15 mouse cellular contexts compared by ENCODE assay signal in genomic region chr1:177489844-177490243, GRCm38 (mm10). TPM values are rescaled to one million over a fixed set of nuclear protein-coding genes. Genes with fewer than 3 reads are reported as not detected.
DNase-seq lines count a peak whose midpoint lies in the region; ATAC-seq and TF ChIP-seq lines count a peak whose summit lies in the region.
"Had no signal": no experiment of that assay in that cellular context is flagged by ENCODE, and none has a peak within 500 bp of the region (broad histone marks: within the 10 kb centered on the region; RNA-seq: fewer than 3 reads in every experiment).

No protein-coding gene starts in this region.

- H3K4me1 ChIP-seq in bone marrow, adult 2 months (ENCODE audit: control insufficient read depth, insufficient read depth, low read length): peaks cover 13% of the 10 kb centered on the region
- peaks cover 15% of the 10 kb centered on the region for H3K4me1 ChIP-seq in megakaryocyte, embryonic 14.5 days
- H3K4me1 ChIP-seq in intestine, embryonic 15.5 days (replicated peaks): no peaks in the 10 kb centered on the region

- no peak overlapping the region for H3K4me2 ChIP-seq in intestine, embryonic 15.5 days (replicated peaks)

- 4% methylated on average over 7 of the region's 7 CpGs for WGBS in bone marrow, adult 2 months
- WGBS in intestine, embryonic 15.5 days: 66% methylated on average over 7 of the region's 7 CpGs

- H3K27me3 ChIP-seq in megakaryocyte, embryonic 14.5 days (replicated peaks): peaks cover 1% of the 10 kb centered on the region
- H3K27me3 ChIP-seq in intestine, embryonic 15.5 days (replicated peaks): no peaks in the 10 kb centered on the region

- TF ChIP-seq CTCF in bone marrow, adult 2 months (IDR thresholded peaks at IDR 0.05; ENCODE audit: control insufficient read depth, insufficient read depth, low read length): no peak

- H3K9me3 ChIP-seq in megakaryocyte, embryonic 14.5 days: no peaks in the 10 kb centered on the region
- H3K9me3 ChIP-seq in intestine, embryonic 15.5 days: no peaks in the 10 kb centered on the region

- peak overlapping the region; percentile 79 for H3K27ac ChIP-seq in bone marrow, adult 2 months (ENCODE audit: control insufficient read depth, insufficient read depth, low read depth, low read length, poor library complexity)
- H3K27ac ChIP-seq in intestine, embryonic 15.5 days: no peak overlapping the region

- peak overlapping the region; percentile 41 for H3K4me3 ChIP-seq in bone marrow, adult 2 months (replicated peaks; ENCODE audit: control insufficient read depth, low read depth, low read length)
- H3K4me3 ChIP-seq in megakaryocyte, embryonic 14.5 days (replicated peaks): peak overlapping the region; percentile 83
- H3K4me3 ChIP-seq in intestine, embryonic 15.5 days (replicated peaks): no peak overlapping the region

- no peak overlapping the region for H3K9ac ChIP-seq in intestine, embryonic 15.5 days

- H3K36me3 ChIP-seq in megakaryocyte, embryonic 14.5 days (replicated peaks; ENCODE audit: low read length): no peaks in the 10 kb centered on the region
- no peaks in the 10 kb centered on the region for H3K36me3 ChIP-seq in intestine, embryonic 15.5 days

- TF ChIP-seq POLR2A in bone marrow, adult 2 months (IDR thresholded peaks at IDR 0.05; ENCODE audit: borderline replicate concordance, control insufficient read depth, low read depth, low read length): no peak

- DNase-seq in layer of hippocampus, adult 11-12 months (ENCODE audit: low spot score): peak; percentile 47
- DNase-seq in layer of hippocampus, adult 9-10 months (ENCODE audit: low spot score): no peak
- DNase-seq in 416B (ENCODE audit: low read depth): peak; percentile 75
- no peak for DNase-seq in cerebellum, postnatal 10 days
- DNase-seq: adrenal gland, postnatal 25 days; cerebellum, adult 18-20 months; gastrocnemius, postnatal 14 days; heart, postnatal 36 days; kidney, postnatal 4 days; right cerebral cortex, postnatal 4 days; thymus, adult 18-20 months had no signal

- no peak for ATAC-seq in intestine, embryonic 15.5 days
- ATAC-seq: intestine, postnatal 0 days had no signal

RNA-seq across cellular contexts. Expression of gene Zbtb18, which starts 47.7 kb away (rescaled TPM):
- 14.3 and 17.9 TPM in 2 replicates for polyA plus RNA-seq in bone marrow, adult 2 months (2011; ENCODE audit: insufficient read depth, insufficient read length, low replicate concordance, missing spikeins)
- 1.2 and 3.1 TPM in 2 replicates for polyA plus RNA-seq in megakaryocyte, embryonic 14.5 days (2012; ENCODE audit: insufficient read depth, low replicate concordance)
- 2.0 and 2.2 TPM in 2 replicates for polyA plus RNA-seq in intestine, embryonic 15.5 days (2015; fragmentation: Nextera tagmentation; extraction: Ambion mirVana)

Comparison
In these comparisons a context has a peak if more than half of its experiments do, and no peak if none do; other contexts are left out.
1. DNase-seq: peak in layer of hippocampus, adult 11-12 months (single experiment) and 416B (single experiment); none in layer of hippocampus, adult 9-10 months (single experiment) and cerebellum, postnatal 10 days (0 of 2).